Mouse (Mus musculus) frontal cortex, postnatal 14 days (tissue): ENCODE measurements around the gene Mycn.

Experiments used
- DNase-seq, 2 experiments: peaks; one replicate each; pipeline ENCODE4 v3.0.0; 2022; ENCODE audit warnings: low spot score in 2 of 2

Gene Mycn

GRCm38 (mm10) chr12:12926975-12927527 is 14.7 kb downstream of the Mycn start:
- DNase-seq, result no peak

GRCm38 (mm10) chr12:12924446-12924845 is 17.3 kb downstream of the Mycn start:
- no peak for DNase-seq

GRCm38 (mm10) chr12:12920166-12921157 is 21.3 kb downstream of the Mycn start:
- DNase-seq, result no peak

GRCm38 (mm10) chr12:12916298-12916697 is 25.4 kb downstream of the Mycn start:
- no peak for DNase-seq

- no peak for DNase-seq
Observed at GRCm38 (mm10) chr12:12910356-12910979, 31.2 kb downstream of the Mycn start.

- DNase-seq, result no peak
Observed at GRCm38 (mm10) chr12:12909631-12910277, 32.0 kb downstream of the Mycn start.

GRCm38 (mm10) chr12:12906771-12907170 is 34.9 kb downstream of the Mycn start:
- DNase-seq, result no peak

GRCm38 (mm10) chr12:12906321-12906720 is 35.4 kb downstream of the Mycn start:
- DNase-seq, result no peak

GRCm38 (mm10) chr12:12905117-12905516 is 36.6 kb downstream of the Mycn start:
- no peak for DNase-seq

- peak; percentile 65 to 84 for DNase-seq
Observed at GRCm38 (mm10) chr12:12904512-12904953, 37.2 kb downstream of the Mycn start.

GRCm38 (mm10) chr12:12904086-12904485 is 37.6 kb downstream of the Mycn start:
- no peak for DNase-seq

GRCm38 (mm10) chr12:12902403-12902802 is 39.3 kb downstream of the Mycn start:
- no peak for DNase-seq

- DNase-seq, result no peak
Observed at GRCm38 (mm10) chr12:12898356-12899126, 43.2 kb downstream of the Mycn start.

GRCm38 (mm10) chr12:12893986-12894385 is 47.7 kb downstream of the Mycn start:
- no peak for DNase-seq

- DNase-seq, result no peak
Observed at GRCm38 (mm10) chr12:12886191-12886889, 55.4 kb downstream of the Mycn start.
